Mouse (Mus musculus) liver, embryonic 14.5 days (tissue): ENCODE measurements around the gene Zfp85.

Experiments used
- CTCF ChIP-seq: IDR thresholded peaks from 2 replicates; pipeline ENCODE4 v1.5.1; 2016; ENCODE audit warnings: antibody characterized with exemption, low read depth, control low read depth
- EP300 ChIP-seq: IDR thresholded peaks from 2 replicates; pipeline ENCODE4 v1.6.1; 2016; ENCODE audit warnings: antibody characterized with exemption, low read depth

GRCm38 (mm10) chr13:67791921-67792455, 37.0 kb upstream of the Zfp85 start:
- no peak for TF ChIP-seq CTCF
- no peak for TF ChIP-seq EP300
